Mouse (Mus musculus): ENCODE measurements around the gene Nsfl1c.

The Nsfl1c gene

GRCm38 (mm10) chr2:151543063-151543895 lies 49.3 kb downstream of the Nsfl1c start:
- DNase-seq (ENCODE audit: low read depth, low spot score) = peak; percentile 39

GRCm38 (mm10) chr2:151544673-151545072 lies 50.7 kb downstream of the Nsfl1c start:
- DNase-seq (ENCODE audit: low read depth, low spot score) = peak; percentile 73

- DNase-seq (ENCODE audit: low read depth, low spot score) = no peak
Measured at GRCm38 (mm10) chr2:151546571-151546970, 52.6 kb downstream of the Nsfl1c start.

- DNase-seq (ENCODE audit: low read depth, low spot score) = no peak
Measured at GRCm38 (mm10) chr2:151549615-151550121, 55.7 kb downstream of the Nsfl1c start.
